Mouse (Mus musculus): ENCODE results near the gene Gm20532. TPM values are rescaled to one million over a fixed set of nuclear protein-coding genes. Genes with fewer than 3 reads are reported as not detected.

Gene Gm20532
- polyA plus RNA-seq, 1 experiment from 2014 or later, result not detected

DNA sequence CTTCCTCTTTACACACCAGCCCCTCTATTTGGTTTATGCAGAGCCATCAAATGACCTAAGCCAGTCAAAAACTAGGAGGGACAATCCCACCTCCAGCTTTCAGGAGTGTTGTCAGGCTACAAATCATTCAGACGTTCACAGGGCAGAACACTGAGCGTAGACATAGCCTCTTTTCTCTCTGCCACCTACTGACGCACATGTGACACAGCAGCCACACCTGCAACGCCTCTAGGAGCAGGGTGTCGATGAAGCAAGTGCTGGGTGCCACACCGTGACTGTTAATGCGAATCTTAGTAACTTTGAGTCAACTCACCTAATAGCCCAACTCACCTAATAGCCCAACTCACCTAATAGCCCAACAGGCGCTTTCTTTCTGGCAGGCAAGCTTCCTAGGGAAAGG is 52.6 kb downstream of the Gm20532 start:
- ATAC-seq (ENCODE audit: low read depth), result peak; percentile 34; the same call in 1 of the 2 replicates
- 2% methylated on average over 8 of the region's 8 CpGs for WGBS
- H3K4me2 ChIP-seq (ENCODE audit: low read depth, low read length), result peak overlapping the region; percentile 65
- H3K4me1 ChIP-seq (replicated peaks; ENCODE audit: control insufficient read depth, insufficient read depth, low read length), result peaks cover 12% of the 10 kb centered on the region
- no peaks in the 10 kb centered on the region for H3K27me3 ChIP-seq (ENCODE audit: control insufficient read depth, insufficient read depth, low read depth, low read length)
- no peaks in the 10 kb centered on the region for H3K9me3 ChIP-seq (ENCODE audit: control insufficient read depth, low read length)
- H3K27ac ChIP-seq (ENCODE audit: low read length), result no peak overlapping the region
- H3K9ac ChIP-seq (ENCODE audit: low read length), result peak overlapping the region; percentile 97
- H3K4me3 ChIP-seq (ENCODE audit: low read length), result peak overlapping the region; percentile 95
- H3K36me3 ChIP-seq (ENCODE audit: control insufficient read depth, insufficient read depth, low read length), result peaks cover 29% of the 10 kb centered on the region

DNA sequence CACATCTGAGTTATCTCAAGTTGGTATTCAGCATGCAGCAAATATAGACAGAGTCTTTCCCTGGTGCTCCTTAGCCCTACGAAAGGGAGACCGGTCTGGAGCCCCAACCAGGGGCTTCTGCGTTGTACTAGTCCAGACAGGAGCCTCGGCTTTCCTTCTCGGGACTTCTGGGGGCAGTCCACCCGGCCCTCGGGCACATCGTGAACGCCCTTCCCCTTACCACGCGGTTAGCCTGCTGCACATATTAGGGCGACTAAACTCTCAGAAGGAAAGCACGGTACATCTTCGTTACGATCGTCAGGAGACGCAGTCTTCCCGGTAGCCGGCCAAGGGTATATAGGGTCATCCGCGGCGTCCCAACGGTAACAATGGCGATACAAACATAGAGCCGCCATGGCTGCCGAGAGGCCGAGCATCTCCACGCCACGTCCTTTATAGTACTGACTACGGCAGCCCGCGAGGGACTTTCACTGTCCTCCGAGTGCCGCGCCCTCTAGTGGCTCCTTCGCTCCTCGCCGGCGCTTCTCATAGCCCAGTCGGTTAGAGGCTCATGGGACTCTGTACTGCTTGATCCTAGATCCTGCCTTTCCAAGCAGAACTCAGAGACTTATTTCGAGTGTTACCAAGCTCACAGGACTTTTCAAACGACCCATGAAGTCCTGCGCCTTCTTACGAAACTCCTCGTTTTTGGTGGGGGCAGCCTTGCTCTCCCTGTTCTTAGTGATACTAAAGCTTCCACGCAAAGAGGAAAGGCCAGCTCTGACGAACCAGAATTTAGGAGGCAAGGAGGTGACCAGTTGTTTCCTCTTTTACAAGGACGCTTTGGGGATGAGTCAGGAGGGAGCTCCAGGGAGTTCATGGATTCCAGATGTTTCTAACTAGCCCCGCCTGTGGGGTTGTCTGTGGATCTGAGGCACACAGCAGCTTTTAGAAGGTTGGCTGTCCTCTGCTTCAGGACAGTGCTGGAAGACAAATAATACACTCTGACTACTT is 53.7 kb downstream of the Gm20532 start:
- peak; percentile 87 for ATAC-seq (ENCODE audit: low read depth)
- 3% methylated on average over 49 of the region's 49 CpGs for WGBS
- peak overlapping the region; percentile 65 for H3K4me2 ChIP-seq (ENCODE audit: low read depth, low read length)
- H3K27ac ChIP-seq (ENCODE audit: low read length), result peak overlapping the region; percentile 83
- H3K27me3 ChIP-seq (ENCODE audit: control insufficient read depth, insufficient read depth, low read depth, low read length), result no peaks in the 10 kb centered on the region
- H3K9ac ChIP-seq (ENCODE audit: low read length), result peak overlapping the region; percentile 97
- peaks cover 26% of the 10 kb centered on the region for H3K36me3 ChIP-seq (ENCODE audit: control insufficient read depth, insufficient read depth, low read length)
- H3K4me3 ChIP-seq (ENCODE audit: low read length), result peak overlapping the region; percentile 95
- H3K4me1 ChIP-seq (replicated peaks; ENCODE audit: control insufficient read depth, insufficient read depth, low read length), result peaks cover 12% of the 10 kb centered on the region
- H3K9me3 ChIP-seq (ENCODE audit: control insufficient read depth, low read length), result no peaks in the 10 kb centered on the region

DNA sequence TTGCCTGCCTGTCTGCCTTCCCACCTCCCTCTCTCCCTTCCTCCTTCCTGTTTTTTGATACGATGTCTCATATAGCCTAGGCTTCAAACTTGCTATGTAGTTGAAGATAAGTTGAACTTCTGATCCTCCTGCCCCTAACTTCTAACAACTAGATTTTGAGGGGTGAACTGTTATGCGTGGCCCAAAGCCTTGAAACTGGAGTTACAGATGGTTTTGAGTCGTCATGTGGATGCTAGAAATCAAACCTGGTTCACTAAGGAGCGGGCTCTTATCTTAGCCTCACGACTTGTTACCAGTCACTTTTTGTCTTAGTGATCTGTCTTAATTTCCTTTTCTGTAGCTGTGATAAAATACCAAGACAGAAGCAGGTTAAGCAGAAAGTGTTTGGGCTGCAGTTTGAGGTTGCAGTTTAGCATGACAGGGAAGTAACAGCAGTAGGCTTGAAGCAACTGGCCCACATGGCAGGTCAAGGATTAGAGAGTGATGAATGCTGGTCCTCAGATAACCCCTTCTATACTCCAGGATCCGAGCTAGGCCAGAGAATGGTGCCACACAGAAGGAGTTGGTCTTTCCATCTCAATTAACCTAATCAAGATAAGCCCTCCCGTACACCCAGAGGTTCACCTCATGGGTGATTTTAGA is 54.7 kb downstream of the Gm20532 start:
- Histone ChIP-seq H3K4me1 (replicated peaks; ENCODE audit: control insufficient read depth, insufficient read depth, low read length) (peaks cover 12% of the 10 kb centered on the region), H3K9ac (ENCODE audit: low read length) (no peak overlapping the region), H3K27ac (ENCODE audit: low read length) (no peak overlapping the region), H3K36me3 (ENCODE audit: control insufficient read depth, insufficient read depth, low read length) (peaks cover 20% of the 10 kb centered on the region), H3K4me3 (ENCODE audit: low read length) (no peak overlapping the region), H3K9me3 (ENCODE audit: control insufficient read depth, low read length) (no peaks in the 10 kb centered on the region), H3K27me3 (ENCODE audit: control insufficient read depth, insufficient read depth, low read depth, low read length) (no peaks in the 10 kb centered on the region), H3K4me2 (ENCODE audit: low read depth, low read length) (no peak overlapping the region)
- 62% methylated on average over 7 of the region's 7 CpGs for WGBS
- no peak for ATAC-seq (ENCODE audit: low read depth)

DNA sequence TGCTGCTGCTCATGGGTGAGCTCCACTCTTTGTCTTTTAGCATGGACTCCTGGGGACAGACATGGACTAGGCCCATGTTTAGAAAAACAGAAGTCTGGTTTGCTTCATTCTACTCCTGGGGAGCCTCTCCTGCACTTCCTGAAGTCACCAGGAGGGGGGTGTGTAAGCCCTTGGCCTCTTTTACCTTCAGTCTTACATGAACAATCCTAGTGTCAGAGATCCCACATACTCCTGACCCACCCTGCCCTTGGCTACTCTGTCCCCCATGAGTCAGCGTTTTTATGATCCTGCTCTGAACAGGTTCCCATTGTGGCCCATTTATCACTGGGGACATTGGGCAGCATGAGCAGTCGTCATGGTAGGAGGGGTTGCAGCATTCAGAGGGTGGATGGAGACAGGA is 57.5 kb downstream of the Gm20532 start:
- Histone ChIP-seq H3K4me2 (ENCODE audit: low read depth, low read length) (no peak overlapping the region), H3K4me1 (replicated peaks; ENCODE audit: control insufficient read depth, insufficient read depth, low read length) (peaks cover 2% of the 10 kb centered on the region), H3K36me3 (ENCODE audit: control insufficient read depth, insufficient read depth, low read length) (no peaks in the 10 kb centered on the region), H3K27me3 (ENCODE audit: control insufficient read depth, insufficient read depth, low read depth, low read length) (no peaks in the 10 kb centered on the region), H3K9me3 (ENCODE audit: control insufficient read depth, low read length) (no peaks in the 10 kb centered on the region), H3K4me3 (ENCODE audit: low read length) (no peak overlapping the region), H3K9ac (ENCODE audit: low read length) (no peak overlapping the region), H3K27ac (ENCODE audit: low read length) (no peak overlapping the region)
- WGBS, result 48% methylated on average over 2 of the region's 2 CpGs
- ATAC-seq (ENCODE audit: low read depth), result no peak

DNA sequence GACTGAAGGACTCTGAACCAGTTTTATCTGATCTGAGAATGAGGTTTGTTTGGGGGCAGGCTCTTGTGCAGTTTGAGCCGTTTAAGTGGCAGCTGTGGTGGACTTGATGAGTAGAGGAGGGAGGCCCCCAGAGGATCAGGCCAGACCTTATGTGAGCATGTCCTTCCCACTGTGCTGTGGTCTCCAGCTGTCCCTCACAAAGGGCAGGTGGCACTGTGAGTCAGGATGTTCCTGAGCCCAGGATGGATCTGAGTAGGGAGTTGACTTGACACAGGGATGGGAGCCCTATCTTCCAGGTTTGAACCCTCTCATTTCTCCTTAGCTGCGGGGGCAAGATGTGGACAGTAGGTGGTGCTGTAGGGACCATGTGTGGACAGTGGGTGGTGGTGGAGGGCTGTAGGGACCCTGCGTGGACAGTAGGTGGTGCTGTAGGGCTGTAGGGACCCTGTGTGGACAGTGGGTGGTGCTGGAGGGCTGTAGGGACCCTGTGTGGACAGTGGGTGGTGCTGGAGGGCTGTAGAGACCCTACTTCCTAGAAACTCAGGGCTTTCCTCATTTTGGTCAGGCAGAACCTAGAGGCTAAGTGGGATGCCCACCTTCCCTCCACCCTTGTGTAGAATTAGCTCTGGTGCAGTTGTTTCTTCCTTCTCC is 60.3 kb downstream of the Gm20532 start:
- no peaks in the 10 kb centered on the region for H3K4me1 ChIP-seq (replicated peaks; ENCODE audit: control insufficient read depth, insufficient read depth, low read length)
- H3K9ac ChIP-seq (ENCODE audit: low read length), result no peak overlapping the region
- H3K9me3 ChIP-seq (ENCODE audit: control insufficient read depth, low read length), result no peaks in the 10 kb centered on the region
- WGBS, result 12% methylated on average over 3 of the region's 3 CpGs
- H3K27me3 ChIP-seq (ENCODE audit: control insufficient read depth, insufficient read depth, low read depth, low read length), result no peaks in the 10 kb centered on the region
- H3K36me3 ChIP-seq (ENCODE audit: control insufficient read depth, insufficient read depth, low read length), result no peaks in the 10 kb centered on the region
- H3K4me3 ChIP-seq (ENCODE audit: low read length), result no peak overlapping the region
- H3K27ac ChIP-seq (ENCODE audit: low read length), result no peak overlapping the region
- ATAC-seq (ENCODE audit: low read depth), result peak; percentile 98
- no peak overlapping the region for H3K4me2 ChIP-seq (ENCODE audit: low read depth, low read length)

DNA sequence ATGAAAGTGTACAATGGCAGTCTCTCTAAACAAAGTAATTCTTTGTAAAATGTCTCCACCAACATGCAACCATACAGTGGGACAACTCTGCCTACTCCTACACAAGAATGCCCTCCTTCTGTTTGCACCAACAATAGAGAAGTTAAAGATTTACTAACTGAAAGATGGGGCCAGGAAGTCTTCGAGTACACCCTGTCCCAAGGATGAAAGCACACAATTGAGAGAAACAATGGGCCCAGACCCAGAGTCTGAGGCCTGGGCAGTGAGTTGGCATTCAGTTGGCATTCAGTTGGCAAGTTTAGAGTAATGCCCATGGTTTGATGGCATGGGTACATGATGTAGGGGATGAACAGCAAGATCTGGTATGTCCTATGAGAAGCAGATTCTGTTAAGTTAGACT is 68.2 kb downstream of the Gm20532 start:
- no peak overlapping the region for H3K9ac ChIP-seq (ENCODE audit: low read length)
- no peak overlapping the region for H3K4me3 ChIP-seq (ENCODE audit: low read length)
- H3K27me3 ChIP-seq (ENCODE audit: control insufficient read depth, insufficient read depth, low read depth, low read length), result no peaks in the 10 kb centered on the region
- 36% methylated on average over 1 of the region's 1 CpGs for WGBS
- no peaks in the 10 kb centered on the region for H3K36me3 ChIP-seq (ENCODE audit: control insufficient read depth, insufficient read depth, low read length)
- H3K27ac ChIP-seq (ENCODE audit: low read length), result no peak overlapping the region
- no peaks in the 10 kb centered on the region for H3K4me1 ChIP-seq (replicated peaks; ENCODE audit: control insufficient read depth, insufficient read depth, low read length)
- H3K9me3 ChIP-seq (ENCODE audit: control insufficient read depth, low read length), result no peaks in the 10 kb centered on the region
- no peak overlapping the region for H3K4me2 ChIP-seq (ENCODE audit: low read depth, low read length)
- ATAC-seq (ENCODE audit: low read depth), result no peak

DNA sequence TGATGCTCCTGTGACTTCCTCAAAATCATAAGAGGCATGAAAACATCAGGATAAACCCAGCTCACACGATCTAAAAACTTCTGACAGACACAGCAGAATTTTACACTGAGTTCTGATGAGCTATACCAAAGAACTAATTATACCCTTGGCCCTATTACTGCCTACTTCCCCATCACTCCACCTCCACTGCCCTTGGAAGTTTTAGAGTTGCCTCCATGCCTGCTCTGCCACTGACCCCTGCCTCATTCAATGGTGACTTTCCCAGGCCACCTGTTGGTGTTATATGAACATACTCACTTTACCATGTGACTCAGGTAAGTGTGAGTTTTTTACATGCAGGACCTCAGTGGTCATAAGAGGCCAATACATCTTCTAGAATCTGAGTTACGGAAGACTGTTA is 71.0 kb downstream of the Gm20532 start:
- no peaks in the 10 kb centered on the region for H3K36me3 ChIP-seq (ENCODE audit: control insufficient read depth, insufficient read depth, low read length)
- no peak overlapping the region for H3K9ac ChIP-seq (ENCODE audit: low read length)
- ATAC-seq (ENCODE audit: low read depth), result no peak
- H3K4me1 ChIP-seq (replicated peaks; ENCODE audit: control insufficient read depth, insufficient read depth, low read length), result peaks cover 6% of the 10 kb centered on the region; the same call in 1 of the 2 replicates
- WGBS, result 89% methylated on average over 2 of the region's 2 CpGs
- no peak overlapping the region for H3K27ac ChIP-seq (ENCODE audit: low read length)
- H3K4me2 ChIP-seq (ENCODE audit: low read depth, low read length), result no peak overlapping the region
- no peak overlapping the region for H3K4me3 ChIP-seq (ENCODE audit: low read length)
- H3K27me3 ChIP-seq (ENCODE audit: control insufficient read depth, insufficient read depth, low read depth, low read length), result no peaks in the 10 kb centered on the region
- no peaks in the 10 kb centered on the region for H3K9me3 ChIP-seq (ENCODE audit: control insufficient read depth, low read length)

DNA sequence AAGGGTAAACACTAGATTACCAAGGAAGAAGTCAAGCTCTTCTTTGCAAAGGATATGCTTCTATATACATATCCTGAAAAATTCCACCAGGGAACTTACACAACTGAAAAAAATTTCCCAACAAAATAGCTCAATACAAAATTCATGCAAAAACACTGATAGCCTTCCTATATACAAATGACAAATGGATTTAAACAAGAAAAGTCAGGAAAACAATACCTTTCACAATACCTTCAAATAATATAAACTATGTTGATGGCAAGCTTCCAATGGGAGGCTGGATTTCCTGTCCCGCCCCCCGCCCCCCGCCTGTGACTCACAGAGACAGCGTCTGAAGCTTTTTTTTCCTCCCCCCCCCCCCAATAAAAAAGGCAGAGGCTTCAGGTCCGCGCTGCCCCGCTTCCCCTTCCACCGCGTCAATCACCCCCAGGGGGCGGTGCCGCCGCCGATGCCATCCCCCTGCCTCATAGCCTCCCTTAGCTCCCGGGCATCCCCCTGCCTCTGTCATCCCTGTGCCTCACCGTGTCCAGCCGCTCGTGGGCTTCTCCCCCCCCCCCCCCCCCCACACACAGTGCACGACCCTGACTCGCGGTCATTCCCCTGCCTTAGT is 74.8 kb downstream of the Gm20532 start:
- Histone ChIP-seq H3K4me3 (ENCODE audit: low read length) (peak overlapping the region; percentile 41), H3K9me3 (ENCODE audit: control insufficient read depth, low read length) (no peaks in the 10 kb centered on the region), H3K36me3 (ENCODE audit: control insufficient read depth, insufficient read depth, low read length) (no peaks in the 10 kb centered on the region), H3K27me3 (ENCODE audit: control insufficient read depth, insufficient read depth, low read depth, low read length) (no peaks in the 10 kb centered on the region), H3K27ac (ENCODE audit: low read length) (peak overlapping the region; percentile 52; the same call in 1 of the 2 replicates), H3K4me1 (replicated peaks; ENCODE audit: control insufficient read depth, insufficient read depth, low read length) (peaks cover 6% of the 10 kb centered on the region; the same call in 1 of the 2 replicates), H3K9ac (ENCODE audit: low read length) (peak overlapping the region; percentile 39; the same call in 1 of the 2 replicates), H3K4me2 (ENCODE audit: low read depth, low read length) (peak overlapping the region; percentile 74)
- ATAC-seq (ENCODE audit: low read depth), result peak; percentile 71
- WGBS, result under 1% methylated on average over 19 of the region's 20 CpGs
